Mouse (Mus musculus) hindbrain, postnatal 0 days (tissue): ENCODE results near the gene Acacb. TPM values are rescaled to one million over a fixed set of nuclear protein-coding genes. Genes with fewer than 3 reads are reported as not detected.

ENCODE experiments used
- ATAC-seq: fragments of 200-750 bp; cut with Nextera tagmentation; 2 replicates; pipeline ENCODE4 v1.8.0; 2017; ENCODE audit warnings: mild to moderate bottlenecking, moderate TSS enrichment, moderate library complexity
- DNase-seq: peaks from one replicate; pipeline ENCODE4 v3.0.0-alpha.2; 2015; ENCODE audit warnings: low spot score
- H3K27ac ChIP-seq: fragments of 300-500 bp; sonication (generic); 2 replicates; pipeline ENCODE4 v1.5.1; 2014; ENCODE audit warnings: mild to moderate bottlenecking
- H3K27me3 ChIP-seq: fragments of 300-500 bp; sonication (generic); 2 replicates; pipeline ENCODE4 v1.6.1; 2014; ENCODE audit warnings: low read length, mixed read lengths; ENCODE audit not compliant: insufficient read depth
- H3K36me3 ChIP-seq: fragments of 300-500 bp; sonication (generic); 2 replicates; pipeline ENCODE4 v1.6.1; 2014; ENCODE audit warnings: low read length, mixed read lengths; ENCODE audit not compliant: insufficient read depth
- H3K4me1 ChIP-seq: fragments of 300-500 bp; sonication (generic); 2 replicates; pipeline ENCODE4 v1.6.1; 2014; ENCODE audit warnings: antibody characterized with exemption, low read length, mixed read lengths; ENCODE audit not compliant: insufficient read depth
- H3K4me2 ChIP-seq: fragments of 300-500 bp; sonication (generic); 2 replicates; pipeline ENCODE4 v1.6.1; 2014; ENCODE audit warnings: low read depth, mild to moderate bottlenecking, low read length, moderate library complexity, mixed read lengths
- H3K4me3 ChIP-seq: fragments of 300-500 bp; sonication (generic); 2 replicates; pipeline ENCODE4 v1.5.1; 2014; ENCODE audit warnings: low read length
- H3K9ac ChIP-seq: fragments of 300-500 bp; sonication (generic); replicated peaks from 2 replicates; pipeline ENCODE4 v1.6.1; 2014; ENCODE audit warnings: mild to moderate bottlenecking, low read length, moderate library complexity, mixed read lengths
- H3K9me3 ChIP-seq: fragments of 300-500 bp; sonication (generic); 2 replicates; pipeline ENCODE4 v1.6.1; 2016; ENCODE audit warnings: low read length, mixed read lengths
- CTCF ChIP-seq: IDR thresholded peaks from 2 replicates; pipeline ENCODE4 v1.5.1; 2016; ENCODE audit warnings: antibody characterized with exemption, control low read depth, low read depth
- WGBS: fragments of 180-500 bp; shearing (Covaris S2); extraction: QIAGEN DNeasy Blood & Tissue Kit; methylation state at CpG from one replicate; pipeline ENCODE4 v1.1.7; 2014; 5-methylcytosine and 5-hydroxymethylcytosine counted together
- polyA plus RNA-seq: library from polyadenylated mRNA; unstranded; fragments of >200 nt; fragmentation: Nextera tagmentation; extraction: Ambion mirVana; gene quantifications from 2 replicates; pipeline ENCODE4 v1.2.1, GENCODE M21; 2015
- total RNA-seq: library from RNA; depleted of rRNA; stranded (reverse); fragments of >200 nt; gene quantifications from 2 replicates; pipeline ENCODE4 v1.2.3, GENCODE M21; 2014

The Acacb gene
- total and polyA plus RNA-seq, 2 experiments from 2014 or later: 6.1 to 7.0 TPM

DNA sequence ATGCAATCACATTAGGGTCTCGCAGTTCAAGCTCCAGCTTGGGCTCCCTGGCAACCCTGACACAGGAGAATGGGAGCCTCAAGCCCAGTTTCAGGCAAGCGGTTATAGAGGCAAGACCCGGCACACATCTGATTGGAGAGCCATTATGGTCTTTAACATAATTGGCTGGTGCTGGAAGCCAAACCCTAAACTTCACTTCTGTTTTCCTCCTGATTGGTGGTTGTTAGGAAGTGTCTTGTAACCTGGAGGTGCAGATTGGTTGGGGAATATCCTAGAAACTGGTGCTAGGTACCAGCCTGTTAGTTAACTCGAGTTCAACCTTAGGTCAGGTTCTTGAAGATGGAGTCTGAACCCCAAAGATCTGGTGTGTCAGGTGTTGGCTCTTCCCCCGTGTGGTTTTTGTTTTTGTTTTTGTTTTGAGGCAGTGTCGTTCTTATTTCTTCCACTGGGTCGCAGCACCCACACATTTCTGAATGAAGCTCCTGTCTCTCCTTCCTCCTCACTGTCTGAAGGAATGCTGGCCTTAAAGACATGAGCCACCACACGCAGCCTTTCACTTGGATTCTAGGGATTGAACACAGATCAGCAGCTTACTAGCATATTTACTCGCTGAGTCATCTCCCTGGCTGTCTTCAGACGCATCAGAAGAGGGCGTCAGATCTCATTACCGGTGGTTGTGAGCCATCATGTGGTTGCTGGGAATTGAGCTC, 15.9 kb downstream of the Acacb start:
- TF ChIP-seq CTCF: peak; percentile 56
- Histone ChIP-seq H3K4me2 (no peak overlapping the region), H3K27me3 (no peaks in the 10 kb centered on the region), H3K9ac (no peak overlapping the region), H3K4me3 (no peak overlapping the region), H3K36me3 (no peaks in the 10 kb centered on the region), H3K27ac (no peak overlapping the region), H3K4me1 (no peaks in the 10 kb centered on the region), H3K9me3 (no peaks in the 10 kb centered on the region)
- 52% methylated on average over 12 of the region's 12 CpGs for WGBS
- DNase-seq: peak; percentile 38
- no peak for ATAC-seq

DNA sequence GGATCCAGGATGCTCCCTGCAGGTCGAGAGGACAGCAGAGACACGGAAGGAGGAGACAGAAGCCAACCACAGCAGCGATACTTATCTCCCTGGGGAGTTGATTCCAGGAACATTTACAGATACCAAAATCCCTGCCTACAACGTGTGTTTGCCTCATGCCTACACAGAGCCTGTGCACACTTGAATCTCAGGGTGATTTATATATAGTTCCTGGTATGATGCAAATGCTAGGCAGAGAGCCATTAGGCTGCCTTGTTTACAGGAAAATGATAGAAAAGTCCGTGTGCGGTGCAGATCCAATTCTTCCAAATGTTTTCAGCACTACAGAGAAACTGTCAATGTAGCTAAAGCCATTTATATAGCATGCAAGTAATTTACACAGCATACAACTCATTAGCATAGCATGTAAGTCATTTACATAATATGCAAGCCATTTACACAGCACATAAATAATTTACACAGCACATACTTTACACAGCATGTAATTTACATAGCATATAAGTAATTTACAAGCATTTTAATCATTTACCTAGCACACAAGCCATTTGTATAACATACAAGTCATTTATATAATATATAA, 16.9 kb downstream of the Acacb start:
- no peak for TF ChIP-seq CTCF
- Histone ChIP-seq H3K9ac (no peak overlapping the region), H3K27me3 (no peaks in the 10 kb centered on the region), H3K9me3 (no peaks in the 10 kb centered on the region), H3K4me2 (no peak overlapping the region), H3K4me3 (no peak overlapping the region), H3K27ac (no peak overlapping the region), H3K36me3 (no peaks in the 10 kb centered on the region), H3K4me1 (no peaks in the 10 kb centered on the region)
- ATAC-seq (no peak), DNase-seq (no peak)
- WGBS: 71% methylated on average over 6 of the region's 6 CpGs

DNA sequence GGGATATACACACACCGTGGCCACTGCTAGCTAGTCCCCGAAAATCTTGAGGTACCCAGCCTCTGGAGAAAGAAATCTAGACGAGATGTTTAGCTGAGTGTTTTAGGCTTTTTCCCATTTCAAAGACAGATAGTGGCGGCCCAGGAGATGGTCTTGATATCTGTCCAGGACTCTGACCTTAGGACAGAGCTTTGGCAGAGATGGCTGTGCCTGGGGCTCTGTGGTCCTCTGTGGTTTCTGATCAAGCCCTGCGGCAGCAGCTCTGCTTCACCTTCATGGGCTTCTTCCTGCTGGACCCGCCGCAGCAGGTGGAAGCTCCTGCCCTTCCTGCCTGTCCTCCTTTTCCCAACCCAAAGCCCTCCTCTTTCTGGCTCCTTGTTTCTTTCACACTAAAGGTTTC, 24.0 kb downstream of the Acacb start:
- TF ChIP-seq CTCF: no peak
- WGBS: 90% methylated on average over 7 of the region's 7 CpGs

DNA sequence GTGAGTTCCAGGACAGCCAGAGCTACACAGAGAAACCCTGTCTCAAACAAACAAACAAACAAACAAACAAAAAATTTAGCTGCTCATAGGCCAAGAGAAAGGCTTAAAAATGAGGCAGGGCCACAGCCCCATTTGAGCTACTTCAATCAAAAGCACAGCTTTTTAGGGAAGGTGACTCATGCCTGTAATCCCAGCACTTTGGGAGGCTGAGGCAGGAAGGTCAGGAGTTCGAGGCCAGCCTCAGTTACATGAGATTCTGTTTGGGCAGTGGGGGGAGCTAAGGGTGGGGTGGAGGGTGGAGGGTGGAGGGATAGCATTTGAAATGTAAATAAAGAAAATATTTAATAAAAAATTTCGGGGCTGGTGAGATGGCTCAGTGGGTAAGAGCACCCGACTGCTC, 26.6 kb downstream of the Acacb start:
- no peak overlapping the region for H3K27ac ChIP-seq
- no peak for ATAC-seq
- H3K4me3 ChIP-seq: no peak overlapping the region
- no peak overlapping the region for H3K9ac ChIP-seq
- peaks cover 5% of the 10 kb centered on the region; the same call in 1 of the 2 replicates for H3K4me1 ChIP-seq
- H3K4me2 ChIP-seq: no peak overlapping the region
- no peaks in the 10 kb centered on the region for H3K36me3 ChIP-seq
- H3K9me3 ChIP-seq: no peaks in the 10 kb centered on the region
- 0 out of 2 replicates have a peak, but pooled peaks cover 4% of the 10 kb centered on the region for H3K27me3 ChIP-seq
- no peak for DNase-seq
- WGBS: 92% methylated on average over 3 of the region's 3 CpGs
- TF ChIP-seq CTCF: no peak

More for the DNA sequence above, 24.0 kb downstream of the Acacb start:
- peaks cover under 1% of the 10 kb centered on the region; the same call in 1 of the 2 replicates for H3K4me1 ChIP-seq
- no peak for ATAC-seq
- no peak overlapping the region for H3K4me3 ChIP-seq
- H3K9ac ChIP-seq: no peak overlapping the region
- no peak for DNase-seq
- no peaks in the 10 kb centered on the region for H3K9me3 ChIP-seq
- H3K27ac ChIP-seq: no peak overlapping the region
- H3K27me3 ChIP-seq: 0 out of 2 replicates have a peak, but pooled peaks cover 4% of the 10 kb centered on the region
- H3K36me3 ChIP-seq: no peaks in the 10 kb centered on the region
- H3K4me2 ChIP-seq: no peak overlapping the region

DNA sequence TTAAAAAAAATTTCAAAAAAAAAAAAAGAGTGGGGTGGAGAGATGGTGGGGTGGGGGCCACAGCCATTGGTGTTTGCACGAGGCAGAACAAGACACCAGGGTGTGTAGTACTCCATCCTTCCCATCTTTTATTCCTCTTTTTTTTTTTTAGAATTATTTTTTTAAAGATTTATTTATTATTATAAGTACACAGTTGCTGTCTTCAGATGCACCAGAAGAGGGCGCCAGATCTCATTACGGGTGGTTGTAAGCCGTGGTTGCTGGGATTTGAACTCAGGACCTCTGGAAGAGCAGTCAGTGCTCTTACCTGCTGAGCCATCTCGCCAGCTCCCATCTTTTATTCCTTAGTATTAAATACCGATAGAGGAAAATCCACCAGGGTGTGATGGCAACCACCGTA, 27.1 kb downstream of the Acacb start:
- ATAC-seq: no peak
- WGBS: 78% methylated on average over 7 of the region's 7 CpGs
- no peaks in the 10 kb centered on the region for H3K9me3 ChIP-seq
- peak; percentile 39 for TF ChIP-seq CTCF
- H3K27ac ChIP-seq: no peak overlapping the region
- DNase-seq: no peak
- H3K9ac ChIP-seq: no peak overlapping the region
- H3K36me3 ChIP-seq: no peaks in the 10 kb centered on the region
- no peak overlapping the region for H3K4me3 ChIP-seq
- 0 out of 2 replicates have a peak, but pooled peaks cover 4% of the 10 kb centered on the region for H3K27me3 ChIP-seq
- peaks cover 5% of the 10 kb centered on the region; the same call in 1 of the 2 replicates for H3K4me1 ChIP-seq
- H3K4me2 ChIP-seq: no peak overlapping the region

DNA sequence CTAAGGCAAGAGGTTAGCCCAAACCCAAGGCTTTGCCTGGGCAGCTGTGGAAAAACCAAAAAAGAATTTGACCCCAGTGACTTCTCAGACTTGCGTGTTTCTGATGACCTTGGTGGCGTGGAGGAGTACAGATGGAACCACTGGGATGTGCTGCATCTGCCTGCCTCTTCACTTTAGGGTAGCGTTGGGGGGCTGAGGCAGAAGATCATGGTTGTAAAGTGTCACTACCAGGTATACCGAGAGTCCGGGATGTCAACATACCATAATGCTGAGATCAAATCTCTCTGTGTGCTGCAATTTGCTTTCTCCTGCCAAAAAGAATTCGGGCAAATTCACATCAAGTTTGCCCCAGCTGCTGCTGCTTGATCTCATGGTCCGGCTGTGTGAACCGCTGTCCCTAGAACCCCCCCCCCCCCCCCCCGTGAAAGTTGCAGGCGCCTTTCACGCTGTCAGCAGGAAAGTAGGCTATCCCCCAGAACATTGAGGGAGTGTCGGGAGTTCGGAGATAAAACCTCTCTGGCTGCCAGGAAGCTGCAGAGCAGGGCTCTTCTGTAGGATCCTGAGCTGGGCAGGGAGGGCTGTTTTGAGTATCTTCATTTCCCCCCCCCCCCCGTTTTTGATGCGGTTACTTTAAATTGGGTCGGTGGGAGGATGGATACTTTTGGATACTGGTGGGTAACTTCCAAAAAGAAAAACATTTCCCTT, 27.7 kb downstream of the Acacb start:
- Histone ChIP-seq H3K9me3 (no peaks in the 10 kb centered on the region), H3K27me3 (0 out of 2 replicates have a peak, but pooled peaks cover 4% of the 10 kb centered on the region), H3K9ac (no peak overlapping the region), H3K36me3 (no peaks in the 10 kb centered on the region), H3K4me1 (peaks cover 5% of the 10 kb centered on the region; the same call in 1 of the 2 replicates), H3K4me2 (peak overlapping the region; percentile 16; the same call in 1 of the 2 replicates), H3K27ac (no peak overlapping the region), H3K4me3 (no peak overlapping the region)
- no peak for TF ChIP-seq CTCF
- ATAC-seq (no peak), DNase-seq (no peak)
- 31% methylated on average over 15 of the region's 16 CpGs for WGBS
